Mouse (Mus musculus) large intestine, adult 2 months (tissue): ENCODE results near the gene Flt3l. TPM values are rescaled to one million over a fixed set of nuclear protein-coding genes. Genes with fewer than 3 reads are reported as not detected.
A peak's percentile ranks its signal among the peaks of the same experiment; 100 is the strongest.

Experiments used
- DNase-seq: peaks from one replicate; pipeline ENCODE4 v3.0.0-alpha.2; 2012; ENCODE audit warnings: low read depth, low spot score
- WGBS: fragments of 180-500 bp; shearing (Covaris S2); methylation state at CpG from one replicate; pipeline ENCODE4 v1.1.7; 2018; 5-methylcytosine and 5-hydroxymethylcytosine counted together
- polyA plus RNA-seq: library from polyadenylated mRNA; depleted of rRNA; stranded (reverse); fragments of >200 nt; gene quantifications from 2 replicates; pipeline ENCODE4 v1.2.3, GENCODE M21; 2012; rRNA removed

Gene Flt3l
- polyA plus RNA-seq, 1 experiment, result 30.5 TPM

DNA sequence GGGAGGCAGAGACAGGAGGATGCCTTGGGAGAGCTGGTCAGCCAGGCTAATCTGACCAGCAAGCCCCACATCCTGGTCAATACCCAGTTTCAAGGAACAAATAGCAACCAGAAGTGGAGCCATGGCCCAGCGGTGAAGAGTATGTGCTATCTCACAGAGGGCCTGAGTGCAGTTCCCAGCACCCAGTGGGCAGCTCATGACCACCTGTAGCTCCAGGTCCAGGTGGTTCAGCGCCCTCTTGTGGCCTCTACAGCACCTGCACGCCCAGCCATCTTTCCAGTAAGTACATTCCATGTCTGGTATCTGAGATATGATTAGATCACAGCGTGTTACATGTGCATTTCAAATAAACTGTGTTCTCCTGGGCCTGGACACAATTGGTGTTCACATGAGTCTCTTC is 50.1 kb downstream of the Flt3l start:
- WGBS, result 80% methylated on average over 4 of the region's 4 CpGs
- no peak for DNase-seq

DNA sequence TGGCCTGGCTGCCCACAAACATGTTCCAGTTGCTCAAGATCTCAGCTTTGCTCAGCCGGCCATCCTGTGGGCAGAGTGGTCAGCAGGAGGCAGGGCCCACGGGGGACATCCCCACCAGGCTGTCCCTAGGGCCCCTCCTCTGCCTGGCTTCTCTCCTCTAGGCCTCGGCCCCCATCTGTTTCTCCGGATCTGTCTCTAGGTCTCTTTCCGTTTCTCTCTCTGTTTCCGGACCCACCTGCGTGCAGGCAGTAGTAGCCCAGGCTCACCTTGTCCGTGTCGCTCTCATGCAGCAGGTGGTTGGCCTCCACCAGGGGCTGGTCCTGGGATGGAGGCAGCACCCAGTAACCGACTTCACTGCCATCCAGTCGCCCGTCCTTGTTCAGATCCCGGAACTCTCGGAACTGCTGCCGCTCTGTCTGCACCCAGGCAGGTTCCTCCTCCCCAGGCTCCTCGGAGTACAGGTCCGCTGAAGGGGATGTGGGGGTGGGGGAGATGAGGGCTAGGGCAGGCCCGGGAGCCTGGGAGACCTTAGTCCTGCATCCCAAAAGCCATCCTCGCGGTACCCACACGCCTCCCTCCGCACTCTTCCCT is 52.8 kb downstream of the Flt3l start:
- 79% methylated on average over 22 of the region's 22 CpGs for WGBS

DNA sequence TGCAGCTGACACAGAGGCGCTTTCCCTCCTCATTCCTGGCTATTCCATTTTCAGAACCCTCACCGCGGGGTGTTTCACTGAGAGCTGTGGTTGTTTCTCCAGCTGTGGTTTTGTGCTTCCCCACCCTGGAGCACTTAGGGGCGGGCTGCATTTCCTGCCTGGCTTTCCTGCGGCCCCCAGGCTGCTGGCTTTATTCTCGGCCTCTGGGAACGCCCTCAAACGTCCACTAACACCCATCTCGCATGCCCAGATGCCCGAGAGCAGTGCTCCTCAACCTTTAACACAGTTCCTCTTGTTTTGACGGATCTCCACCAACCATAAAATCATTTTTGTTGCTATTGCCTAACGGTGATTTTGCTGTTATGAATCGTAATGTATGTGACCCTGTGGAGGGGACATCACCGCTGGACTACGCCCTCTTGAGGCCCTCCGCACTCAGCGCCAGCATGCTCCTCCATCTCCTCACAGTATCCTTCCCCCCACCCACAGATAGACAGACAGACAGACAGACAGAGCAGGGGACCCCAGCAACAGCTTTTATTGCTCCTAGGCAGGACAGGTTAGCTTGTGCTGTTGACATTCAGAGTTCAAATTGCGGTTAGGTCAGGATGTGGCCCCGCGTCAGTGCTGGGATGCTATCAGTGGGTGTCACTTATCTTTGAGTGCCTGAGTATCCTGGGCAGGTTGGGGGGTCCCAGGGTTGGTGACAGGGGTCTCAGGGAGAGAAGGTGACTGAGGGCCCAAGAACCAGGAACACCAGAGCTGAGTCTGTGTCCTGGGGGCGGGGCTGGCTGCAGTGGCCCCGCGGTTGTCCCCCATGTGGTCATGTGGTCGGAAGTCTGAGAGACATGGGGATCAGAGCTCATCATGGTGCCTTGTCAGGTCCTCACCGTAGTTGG is 53.6 kb downstream of the Flt3l start:
- WGBS, result 17% methylated on average over 25 of the region's 25 CpGs
- no peak for DNase-seq

More for the DNA sequence above, 52.8 kb downstream of the Flt3l start:
- no peak for DNase-seq

DNA sequence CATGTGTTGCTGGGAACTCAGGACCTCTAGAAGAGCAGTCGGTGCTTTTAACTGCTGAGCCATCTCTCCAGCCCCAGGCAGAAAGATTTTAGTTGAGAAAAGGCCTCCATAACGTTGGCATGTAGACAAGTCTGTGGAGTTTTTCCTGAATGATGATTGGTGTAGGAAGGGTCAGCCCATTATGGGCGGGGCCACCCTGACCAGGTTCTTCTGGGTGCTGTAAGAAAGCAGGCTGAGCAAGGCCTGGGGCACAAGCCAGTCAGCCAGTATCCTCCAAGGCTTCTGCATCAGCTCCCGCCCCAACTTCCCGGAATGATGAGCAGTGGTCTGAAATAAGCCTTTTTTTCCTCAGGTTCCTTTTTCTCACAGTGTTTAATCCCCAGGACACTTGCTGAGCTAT is 55.2 kb downstream of the Flt3l start:
- DNase-seq, result no peak
- 63% methylated on average over 5 of the region's 5 CpGs for WGBS

DNA sequence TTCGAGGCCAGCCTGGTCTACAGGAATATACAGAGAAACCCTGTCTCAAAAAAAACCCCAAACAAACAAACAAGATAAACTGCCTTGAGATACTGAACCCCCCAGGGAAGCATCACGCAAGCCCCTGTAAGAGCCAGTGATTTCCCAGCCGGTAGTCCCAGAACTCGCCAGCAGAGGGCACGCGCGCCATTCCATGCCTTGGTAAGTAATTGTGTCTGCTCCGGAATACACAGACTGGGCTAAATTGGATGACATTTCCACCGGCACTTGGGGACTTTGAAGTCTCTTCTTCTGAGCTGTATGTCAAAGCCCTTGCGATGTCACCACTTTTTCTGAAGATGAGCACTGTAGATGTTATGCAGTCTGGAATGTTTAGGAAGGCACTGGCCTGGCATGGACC is 56.4 kb downstream of the Flt3l start:
- WGBS, result under 1% methylated on average over 10 of the region's 10 CpGs
- DNase-seq, result peak; percentile 67

Other genes starting within 250 kb of the Flt3l start
- gene Med25, start 243.7 kb downstream of the Flt3l start, polyA plus RNA-seq, result 69.4 and 102 TPM in 2 replicates
- 19.9 and 21.7 TPM in 2 replicates for gene Fuz, start 240.4 kb downstream of the Flt3l start, polyA plus RNA-seq
- 55.6 and 80.7 TPM in 2 replicates for gene Ap2a1, start 206.9 kb downstream of the Flt3l start, polyA plus RNA-seq
- not detected in 2 replicates for gene Tsks, start 193.2 kb downstream of the Flt3l start, polyA plus RNA-seq
- gene Cpt1c, start 161.6 kb downstream of the Flt3l start, polyA plus RNA-seq, result 4.2 and 5.9 TPM in 2 replicates
- gene Prmt1, start 149.9 kb downstream of the Flt3l start, polyA plus RNA-seq, result 167 and 188 TPM in 2 replicates
- gene Irf3, start 138.8 kb downstream of the Flt3l start, polyA plus RNA-seq, result 107 and 110 TPM in 2 replicates
- 20.8 and 23.3 TPM in 2 replicates for gene Bcl2l12, start 137.7 kb downstream of the Flt3l start, polyA plus RNA-seq
- gene Scaf1, start 120.1 kb downstream of the Flt3l start, polyA plus RNA-seq, result 32.3 and 44.7 TPM in 2 replicates
- 112 and 124 TPM in 2 replicates for gene Rras, start 118.5 kb downstream of the Flt3l start, polyA plus RNA-seq
- 5.4 and 6.2 TPM in 2 replicates for gene Prr12, start 83.6 kb downstream of the Flt3l start, polyA plus RNA-seq
- gene Nosip, start 74.0 kb downstream of the Flt3l start, polyA plus RNA-seq, result 52.4 and 66.9 TPM in 2 replicates
- gene Prrg2, start 73.8 kb downstream of the Flt3l start, polyA plus RNA-seq, result 77.3 and 92.5 TPM in 2 replicates
- 44.3 and 48.6 TPM in 2 replicates for gene Rcn3, start 44.2 kb downstream of the Flt3l start, polyA plus RNA-seq
- gene Fcgrt, start 32.6 kb downstream of the Flt3l start, polyA plus RNA-seq, result 75.3 and 85.1 TPM in 2 replicates
- 407 and 500 TPM in 2 replicates for gene Rps11, start 12.0 kb downstream of the Flt3l start, polyA plus RNA-seq
- gene Rpl13a, start 7.7 kb downstream of the Flt3l start, polyA plus RNA-seq, result 2,093 and 2,372 TPM in 2 replicates
- 0.78 and 1.1 TPM in 2 replicates for gene Gm45713, start 201 bp downstream of the Flt3l start, polyA plus RNA-seq
- 62.5 and 65.5 TPM in 2 replicates for gene Pih1d1, start 17.9 kb upstream of the Flt3l start, polyA plus RNA-seq
- gene Aldh16a1, start 18.2 kb upstream of the Flt3l start, polyA plus RNA-seq, result 152 and 159 TPM in 2 replicates
- 0.07 and 0.11 TPM in 2 replicates for gene Slc17a7, start 27.5 kb upstream of the Flt3l start, polyA plus RNA-seq
- not detected in 2 replicates for gene Gfy, start 43.1 kb upstream of the Flt3l start, polyA plus RNA-seq
- not detected in 2 replicates for gene Pth2, start 44.6 kb upstream of the Flt3l start, polyA plus RNA-seq
- gene Ccdc155, start 68.5 kb upstream of the Flt3l start, polyA plus RNA-seq, result 0.09 TPM in 1 of 2 replicates, not detected in the other
- 0.47 and 0.67 TPM in 2 replicates for gene Dkkl1, start 75.7 kb upstream of the Flt3l start, polyA plus RNA-seq
- gene Tead2, start 79.3 kb upstream of the Flt3l start, polyA plus RNA-seq, result 8.9 and 11.4 TPM in 2 replicates
- gene Cd37, start 102.7 kb upstream of the Flt3l start, polyA plus RNA-seq, result 57.3 and 66.8 TPM in 2 replicates
- gene Slc6a16, start 104.7 kb upstream of the Flt3l start, polyA plus RNA-seq, result not detected in 2 replicates
- gene Slc6a21, start 141.1 kb upstream of the Flt3l start, polyA plus RNA-seq, result not detected in 2 replicates
- 182 and 185 TPM in 2 replicates for gene Trpm4, start 197.3 kb upstream of the Flt3l start, polyA plus RNA-seq
- 0.40 and 0.67 TPM in 2 replicates for gene Hrc, start 198.9 kb upstream of the Flt3l start, polyA plus RNA-seq
- gene Ppfia3, start 230.6 kb upstream of the Flt3l start, polyA plus RNA-seq, result 47.1 and 70.3 TPM in 2 replicates
- gene Lin7b, start 234.2 kb upstream of the Flt3l start, polyA plus RNA-seq, result 4.5 and 7.9 TPM in 2 replicates